Mouse (Mus musculus): Measurements from ENCODE around the gene Scgb2b2. TPM values are rescaled to one million over a fixed set of nuclear protein-coding genes. Genes with fewer than 3 reads are reported as not detected.

Gene Scgb2b2
- not detected in 2 replicates for polyA plus RNA-seq (2014; fragmentation: Nextera tagmentation; extraction: Ambion mirVana)

DNA sequence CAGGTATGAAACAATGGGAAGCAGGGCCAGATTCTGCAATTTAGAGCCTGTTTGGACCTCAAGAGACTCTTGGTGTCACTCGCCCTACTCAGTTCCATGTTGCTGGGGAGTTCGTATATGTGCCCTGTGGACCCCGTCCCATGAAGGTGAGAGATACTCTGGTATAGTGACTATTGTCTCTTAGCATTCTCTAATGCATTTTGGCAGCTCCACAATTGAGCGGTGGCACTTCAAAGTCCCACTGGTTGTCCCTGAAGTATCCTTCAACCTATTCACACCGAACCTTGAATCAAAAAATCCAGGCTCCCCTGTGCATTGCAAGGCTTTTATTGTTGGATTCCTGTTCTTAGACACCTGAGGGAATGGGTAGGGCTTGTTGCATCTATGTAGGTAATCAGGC, at the start of gene Scgb2b2:
Scgb2b2 (plus strand) TSS at position 301 of the 400 bp plus-strand sequence.
- Histone ChIP-seq H3K4me2 (ENCODE audit: low read length) (no peak within 1 kb of the TSS), H3K27me3 (ENCODE audit: control insufficient read depth, insufficient read depth, low read length) (no peaks in the 10 kb centered on the region), H3K4me3 (ENCODE audit: control insufficient read depth in 1 of 2, insufficient read depth in 1 of 2, low read depth in 1 of 2, low read length in 2 of 2) (no peak within 1 kb of the TSS), H3K9ac (ENCODE audit: low read length) (no peak within 1 kb of the TSS), H3K27ac (replicated peaks in 1 of 2; ENCODE audit: control insufficient read depth in 1 of 2, insufficient read depth in 1 of 2, low read depth in 2 of 2, low read length in 2 of 2) (no peak within 1 kb of the TSS), H3K4me1 (ENCODE audit: control insufficient read depth in 2 of 2, insufficient read depth in 2 of 2, low read length in 2 of 2) (no peaks in the 10 kb centered on the region), H3K36me3 (ENCODE audit: control insufficient read depth, insufficient read depth, low read length) (no peaks in the 10 kb centered on the region), H3K9me3 (ENCODE audit: control insufficient read depth, low read length) (peaks cover 39% of the 10 kb centered on the region)
- ATAC-seq (ENCODE audit: insufficient number of reproducible peaks, insufficient read depth, low FRiP score, low read depth): no peak
- WGBS: 71% methylated on average over 5 of the region's 5 CpGs

DNA sequence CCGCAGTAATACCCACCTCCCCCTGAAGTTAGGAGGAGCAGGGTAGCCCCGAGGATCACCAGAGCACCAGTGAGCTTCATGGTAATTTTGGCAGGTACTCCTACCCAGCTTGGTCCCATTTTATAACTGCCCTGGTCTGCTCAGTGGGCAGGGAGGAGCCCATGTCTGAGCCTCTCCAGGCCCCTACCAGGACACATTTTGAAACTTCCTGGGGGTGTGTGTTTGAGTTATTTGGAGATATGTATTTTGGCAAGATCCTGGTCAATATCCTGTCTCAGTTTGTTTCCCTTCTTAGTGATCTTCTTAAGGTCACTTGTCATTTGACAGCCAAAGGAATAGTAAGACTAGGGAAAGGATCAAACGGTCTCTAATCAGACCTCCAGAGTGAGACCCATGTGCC, 1.4 kb downstream of the Scgb2b2 start, which contains the start of gene Scgb1b2:
Scgb1b2 (minus strand) TSS at position 101 of the 400 bp plus-strand sequence.
- peaks cover 33% of the 10 kb centered on the region for H3K9me3 ChIP-seq (ENCODE audit: control insufficient read depth, low read length)
- no peaks in the 10 kb centered on the region for H3K36me3 ChIP-seq (ENCODE audit: control insufficient read depth, insufficient read depth, low read length)
- ATAC-seq (ENCODE audit: insufficient number of reproducible peaks, insufficient read depth, low FRiP score, low read depth): no peak
- H3K9ac ChIP-seq (ENCODE audit: low read length): no peak within 1 kb of the TSS
- 71% methylated on average over 3 of the region's 3 CpGs for WGBS
- no peak within 1 kb of the TSS for H3K4me2 ChIP-seq (ENCODE audit: low read length)
- H3K27me3 ChIP-seq (ENCODE audit: control insufficient read depth, insufficient read depth, low read length): no peaks in the 10 kb centered on the region
- H3K27ac ChIP-seq (replicated peaks in 1 of 2; ENCODE audit: control insufficient read depth in 1 of 2, insufficient read depth in 1 of 2, low read depth in 2 of 2, low read length in 2 of 2): no peak within 1 kb of the TSS
- no peaks in the 10 kb centered on the region for H3K4me1 ChIP-seq (ENCODE audit: control insufficient read depth in 2 of 2, insufficient read depth in 2 of 2, low read length in 2 of 2)
- H3K4me3 ChIP-seq (ENCODE audit: control insufficient read depth in 1 of 2, insufficient read depth in 1 of 2, low read depth in 1 of 2, low read length in 2 of 2): no peak within 1 kb of the TSS

Other genes with a start within 250 kb of the Scgb2b2 start
- 34.3 and 36.1 TPM in 2 replicates for gene Fxyd5, start 248.0 kb upstream of the Scgb2b2 start, polyA plus RNA-seq (2014; fragmentation: Nextera tagmentation; extraction: Ambion mirVana)
- 1.6 and 1.9 TPM in 2 replicates for gene Fxyd7, start 239.0 kb upstream of the Scgb2b2 start, polyA plus RNA-seq (2014; fragmentation: Nextera tagmentation; extraction: Ambion mirVana)
- gene Fxyd1, start 233.3 kb upstream of the Scgb2b2 start, polyA plus RNA-seq (2014; fragmentation: Nextera tagmentation; extraction: Ambion mirVana): 1,215 and 1,293 TPM in 2 replicates
- not detected in 2 replicates for gene Lgi4, start 231.2 kb upstream of the Scgb2b2 start, polyA plus RNA-seq (2014; fragmentation: Nextera tagmentation; extraction: Ambion mirVana)
- gene Fxyd3, start 213.8 kb upstream of the Scgb2b2 start, polyA plus RNA-seq (2014; fragmentation: Nextera tagmentation; extraction: Ambion mirVana): 0.58 and 0.82 TPM in 2 replicates
- 1.4 and 2.0 TPM in 2 replicates for gene Hpn, start 175.2 kb upstream of the Scgb2b2 start, polyA plus RNA-seq (2014; fragmentation: Nextera tagmentation; extraction: Ambion mirVana)
- 3.4 and 3.7 TPM in 2 replicates for gene Scn1b, start 163.5 kb upstream of the Scgb2b2 start, polyA plus RNA-seq (2014; fragmentation: Nextera tagmentation; extraction: Ambion mirVana)
- gene Gramd1a, start 134.6 kb upstream of the Scgb2b2 start, polyA plus RNA-seq (2014; fragmentation: Nextera tagmentation; extraction: Ambion mirVana): 45.9 and 51.4 TPM in 2 replicates
- gene Scgb1b2, start 1.3 kb downstream of the Scgb2b2 start, polyA plus RNA-seq (2014; fragmentation: Nextera tagmentation; extraction: Ambion mirVana): not detected in 2 replicates
- gene Scgb2b3, start 71.6 kb downstream of the Scgb2b2 start, polyA plus RNA-seq (2014; fragmentation: Nextera tagmentation; extraction: Ambion mirVana): not detected in 2 replicates
- not detected in 2 replicates for gene Scgb1b3, start 85.1 kb downstream of the Scgb2b2 start, polyA plus RNA-seq (2014; fragmentation: Nextera tagmentation; extraction: Ambion mirVana)